Mouse (Mus musculus): ENCODE results near the gene Aqp7. TPM values are rescaled to one million over a fixed set of nuclear protein-coding genes. Genes with fewer than 3 reads are reported as not detected.

The Aqp7 gene
- polyA plus RNA-seq (2012; ENCODE audit: low replicate concordance) = not detected in 2 replicates

GRCm38 (mm10) chr4:41047524-41048271 is at the start of gene Aqp7:
Aqp7 (minus strand) TSS chr4:41048139.

Other genes starting within 250 kb of the Aqp7 start
- 50.1 and 56.8 TPM in 2 replicates for gene B4galt1, start 194.1 kb downstream of the Aqp7 start, polyA plus RNA-seq (2012; ENCODE audit: low replicate concordance)
- gene Spink4, start 128.1 kb downstream of the Aqp7 start, polyA plus RNA-seq (2012; ENCODE audit: low replicate concordance) = not detected in 2 replicates
- 378 and 445 TPM in 2 replicates for gene Bag1, start 99.8 kb downstream of the Aqp7 start, polyA plus RNA-seq (2012; ENCODE audit: low replicate concordance)
- gene Chmp5, start 99.7 kb downstream of the Aqp7 start, polyA plus RNA-seq (2012; ENCODE audit: low replicate concordance) = 2.1 and 2.2 TPM in 2 replicates
- gene Nfx1, start 77.2 kb downstream of the Aqp7 start, polyA plus RNA-seq (2012; ENCODE audit: low replicate concordance) = 11.2 and 13.3 TPM in 2 replicates
- gene Aqp3, start 50.0 kb upstream of the Aqp7 start, polyA plus RNA-seq (2012; ENCODE audit: low replicate concordance) = 0.64 TPM in 1 of 2 replicates, not detected in the other
- gene Nol6, start 76.3 kb upstream of the Aqp7 start, polyA plus RNA-seq (2012; ENCODE audit: low replicate concordance) = 57.9 and 111 TPM in 2 replicates
- gene Ube2r2, start 87.6 kb upstream of the Aqp7 start, polyA plus RNA-seq (2012; ENCODE audit: low replicate concordance) = 26.7 and 31.5 TPM in 2 replicates
- 1,197 and 1,815 TPM in 2 replicates for gene Ubap2, start 227.0 kb upstream of the Aqp7 start, polyA plus RNA-seq (2012; ENCODE audit: low replicate concordance)